Mouse (Mus musculus): Measurements from ENCODE around the gene Plin2. TPM values are rescaled to one million over a fixed set of nuclear protein-coding genes. Genes with fewer than 3 reads are reported as not detected.
A peak's percentile ranks its signal among the peaks of the same experiment; 100 is the strongest.
"Not testable (repeated sequence)": the region's sequence is repeated elsewhere in the genome, so short reads cannot be mapped to it uniquely, and the experiment has no call there.

Plin2 gene
- total RNA-seq, 2 experiments from 2014 or later = 7.7 to 11.3 TPM

GRCm38 (mm10) chr4:86681846-86682245 is 12.0 kb upstream of the Plin2 start:
- H3K27ac ChIP-seq = no peak overlapping the region
- no peak overlapping the region for H3K4me3 ChIP-seq
- TF ChIP-seq CTCF (IDR thresholded peaks at IDR 0.05) = no peak
- no peak for DNase-seq (ENCODE audit: extremely low spot score in 1 of 2, low spot score in 2 of 2)
- intact Hi-C loops (cut with DNase I) = no loop called here

- no peak for DNase-seq (ENCODE audit: extremely low spot score in 1 of 2, low spot score in 2 of 2)
- H3K27ac ChIP-seq = no peak overlapping the region
- no peak for TF ChIP-seq CTCF (IDR thresholded peaks at IDR 0.05)
- no peak overlapping the region for H3K4me3 ChIP-seq
- intact Hi-C loops (cut with DNase I) = no loop called here
Measured at GRCm38 (mm10) chr4:86681421-86681820, 11.6 kb upstream of the Plin2 start.

GRCm38 (mm10) chr4:86679686-86680085 is 9.8 kb upstream of the Plin2 start:
- intact Hi-C loops (cut with DNase I) = no loop called here
- Histone ChIP-seq H3K4me3 (no peak overlapping the region), H3K27ac (no peak overlapping the region)
- DNase-seq (ENCODE audit: extremely low spot score in 1 of 2, low spot score in 2 of 2) = no peak
- no peak for TF ChIP-seq CTCF (IDR thresholded peaks at IDR 0.05)

- intact Hi-C loops (cut with DNase I) = no loop called here
- Histone ChIP-seq H3K4me3 (no peak overlapping the region), H3K27ac (no peak overlapping the region)
- no peak for TF ChIP-seq CTCF (IDR thresholded peaks at IDR 0.05)
- DNase-seq (ENCODE audit: extremely low spot score in 1 of 2, low spot score in 2 of 2) = no peak
Measured at GRCm38 (mm10) chr4:86676756-86677155, 6.9 kb upstream of the Plin2 start.

GRCm38 (mm10) chr4:86674739-86675138 is 4.9 kb upstream of the Plin2 start:
- H3K4me3 ChIP-seq; H3K27ac ChIP-seq; DNase-seq (ENCODE audit: extremely low spot score in 1 of 2, low spot score in 2 of 2); intact Hi-C loops (cut with DNase I): not testable (repeated sequence)

DNA sequence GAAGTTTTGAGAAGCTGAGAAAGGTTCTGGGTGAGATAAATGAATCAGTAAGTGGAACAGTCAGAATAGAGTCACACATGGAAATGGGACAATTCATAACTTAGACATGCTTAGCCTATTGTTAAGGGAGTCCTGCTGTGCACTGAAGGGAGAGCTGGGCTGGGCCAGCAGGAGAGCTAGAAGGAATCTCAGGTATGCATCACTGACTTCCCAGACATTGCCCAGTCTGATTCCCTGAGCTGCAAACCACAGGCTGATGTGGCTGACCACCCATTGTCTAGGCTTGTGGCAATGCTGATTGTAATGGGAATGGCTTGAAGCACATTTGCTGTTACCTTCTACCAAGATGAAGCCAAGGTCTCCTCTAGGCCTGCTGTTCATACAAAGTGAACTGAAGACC is 4.3 kb upstream of the Plin2 start:
- intact Hi-C loops (cut with DNase I); H3K27ac ChIP-seq; H3K4me3 ChIP-seq; DNase-seq (ENCODE audit: extremely low spot score in 1 of 2, low spot score in 2 of 2): not testable (repeated sequence)

DNA sequence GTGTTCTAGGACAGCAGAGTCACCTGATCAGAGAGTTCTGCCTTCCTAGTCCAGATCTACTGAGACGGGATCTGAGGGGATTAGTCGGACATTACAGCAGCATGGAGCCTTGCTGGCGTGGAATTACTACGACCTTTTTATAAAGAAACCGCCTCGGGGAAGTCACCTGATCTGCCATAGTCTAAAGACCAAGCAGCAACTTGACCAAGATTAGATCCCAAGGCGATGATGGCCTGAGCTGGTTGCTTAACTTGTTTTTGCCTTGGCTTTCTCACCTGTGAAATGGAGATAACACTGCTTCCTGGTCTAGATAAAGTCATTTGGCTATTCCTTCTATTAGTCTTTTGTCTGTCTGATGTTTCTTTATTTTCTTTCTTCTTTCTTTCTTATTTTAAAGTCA is 2.6 kb upstream of the Plin2 start:
- no peak overlapping the region for H3K27ac ChIP-seq
- no peak for TF ChIP-seq CTCF (IDR thresholded peaks at IDR 0.05)
- DNase-seq (ENCODE audit: extremely low spot score in 1 of 2, low spot score in 2 of 2) = no peak

GRCm38 (mm10) chr4:86671803-86672202 is 1.9 kb upstream of the Plin2 start:
- no peak overlapping the region for H3K4me3 ChIP-seq
- no peak for TF ChIP-seq CTCF (IDR thresholded peaks at IDR 0.05)
- DNase-seq (ENCODE audit: extremely low spot score in 1 of 2, low spot score in 2 of 2) = no peak
- intact Hi-C loops (cut with DNase I) = no loop called here
- H3K27ac ChIP-seq = no peak overlapping the region

More for the DNA sequence above, 2.6 kb upstream of the Plin2 start:
- no peak overlapping the region for H3K4me3 ChIP-seq
- intact Hi-C loops (cut with DNase I) = no loop called here

GRCm38 (mm10) chr4:86670582-86671306 is 884 bp upstream of the Plin2 start:
- Histone ChIP-seq H3K27ac (no peak overlapping the region), H3K4me3 (no peak overlapping the region)
- intact Hi-C loops (cut with DNase I) = no loop called here
- TF ChIP-seq CTCF (IDR thresholded peaks at IDR 0.05) = no peak
- DNase-seq (ENCODE audit: extremely low spot score in 1 of 2, low spot score in 2 of 2) = no peak

GRCm38 (mm10) chr4:86669241-86669753 is 563 bp downstream of the Plin2 start:
- Histone ChIP-seq H3K27ac (peak overlapping the region; percentile 70; the same call in 1 of the 2 replicates), H3K4me3 (peak overlapping the region; percentile 58)
- DNase-seq (ENCODE audit: extremely low spot score in 1 of 2, low spot score in 2 of 2); intact Hi-C loops (cut with DNase I): not testable (repeated sequence)

DNA sequence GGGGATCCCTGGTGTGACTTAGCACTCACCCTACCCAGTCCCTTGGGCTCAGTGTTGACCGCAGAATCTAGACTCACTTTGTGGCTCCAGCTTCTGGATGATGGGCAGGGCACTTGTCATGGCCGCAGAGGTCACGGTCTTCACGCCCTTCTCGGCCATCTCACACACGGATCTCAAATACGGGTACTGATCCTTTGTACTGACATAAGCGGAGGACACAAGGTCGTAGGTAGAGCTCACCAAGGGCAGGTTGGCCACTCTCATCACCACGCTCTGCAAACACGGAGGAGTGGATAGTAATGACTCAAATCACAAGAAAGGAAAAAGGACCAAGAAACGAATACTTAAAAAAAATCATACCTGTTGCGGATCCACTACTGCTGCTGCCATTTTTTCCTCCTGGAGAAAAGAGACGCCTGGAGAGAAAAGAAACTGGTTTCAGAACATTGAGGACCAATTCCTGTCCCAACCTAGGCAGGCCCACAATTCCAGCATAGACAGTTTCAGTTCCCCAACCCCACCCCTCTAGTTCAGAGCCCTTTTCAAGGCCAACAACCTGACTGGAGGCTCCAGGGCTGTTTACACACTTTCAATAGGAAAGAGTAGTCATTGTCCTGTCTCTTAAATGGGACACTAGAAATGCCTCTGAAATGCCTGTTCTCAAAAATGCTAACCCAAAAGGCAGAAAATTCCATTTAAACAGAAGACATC is 1.4 kb downstream of the Plin2 start:
- intact Hi-C loops (cut with DNase I) = no loop called here
- Histone ChIP-seq H3K4me3 (no peak overlapping the region), H3K27ac (no peak overlapping the region)
- DNase-seq (ENCODE audit: extremely low spot score in 1 of 2, low spot score in 2 of 2) = no peak
- no peak for TF ChIP-seq CTCF (IDR thresholded peaks at IDR 0.05)

DNA sequence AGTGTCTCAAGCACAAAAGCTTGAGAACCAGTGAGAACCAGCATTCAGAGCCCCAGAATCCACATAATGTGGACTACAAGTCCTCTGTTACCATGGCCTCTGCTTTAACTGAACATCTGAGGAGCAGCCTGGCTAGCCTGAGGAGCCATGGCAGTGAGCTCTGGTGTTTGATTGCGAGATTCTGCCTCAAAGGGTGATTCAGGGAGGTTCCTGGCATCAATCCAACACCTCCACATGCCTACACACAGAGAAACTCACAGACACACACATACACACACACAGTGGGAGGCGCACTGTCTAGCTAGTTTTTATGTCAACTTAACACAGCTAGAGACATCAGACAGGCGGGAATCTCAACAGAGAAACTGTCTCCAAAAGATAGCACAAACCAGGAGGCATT is 4.3 kb downstream of the Plin2 start:
- intact Hi-C loops (cut with DNase I) = no loop called here
- no peak overlapping the region for H3K27ac ChIP-seq

More for the DNA sequence above, 4.3 kb downstream of the Plin2 start:
- DNase-seq (ENCODE audit: extremely low spot score in 1 of 2, low spot score in 2 of 2) = no peak
- H3K4me3 ChIP-seq = no peak overlapping the region
- TF ChIP-seq CTCF (IDR thresholded peaks at IDR 0.05) = no peak

All from left cerebral cortex, adult 2 months (tissue).